Mouse (Mus musculus): ENCODE results near the gene Arl1. TPM values are rescaled to one million over a fixed set of nuclear protein-coding genes. Genes with fewer than 3 reads are reported as not detected.

Gene Arl1
- 10 to 100 TPM; 74.6 to 75.8 TPM for polyA plus RNA-seq (2017; shearing (Covaris generic))

GRCm38 (mm10) chr10:88730571-88731495, at the start of gene Arl1:
Arl1 (plus strand) TSS chr10:88730858.

GRCm38 (mm10) chr10:88684925-88685324, 45.7 kb upstream of the Arl1 start, which contains the start of gene Spic:
Spic (minus strand) TSS chr10:88685015.

Other genes with a start within 250 kb of the Arl1 start
- gene Chpt1, start 226.8 kb upstream of the Arl1 start, polyA plus RNA-seq (2017; shearing (Covaris generic)): 10 to 100 TPM; 11.2 to 13.6 TPM
- gene Mybpc1, start 125.7 kb upstream of the Arl1 start, polyA plus RNA-seq (2017; shearing (Covaris generic)): under 1 TPM; 0.27 to 0.36 TPM
- gene Spic, start 45.8 kb upstream of the Arl1 start, polyA plus RNA-seq (2017; shearing (Covaris generic)): 1 to 10 TPM in 1 of 2 experiments, under 1 TPM in 1; 0.08 to 4.3 TPM
- gene Utp20, start 95.9 kb downstream of the Arl1 start, polyA plus RNA-seq (2017; shearing (Covaris generic)): 10 to 100 TPM; 17.1 to 22.5 TPM
- under 1 TPM; 0.18 to 0.22 TPM for gene Slc5a8, start 155.1 kb downstream of the Arl1 start, polyA plus RNA-seq (2017; shearing (Covaris generic))